ENCODE assay signal across 24 mouse cellular contexts in genomic region chr19:55508239-55508638, GRCm38 (mm10).
A peak's percentile ranks its signal among the peaks of the same experiment; 100 is the strongest.
DNase-seq lines count a peak whose midpoint lies in the region; ATAC-seq and TF ChIP-seq lines count a peak whose summit lies in the region.
"Had no signal": no experiment of that assay in that cellular context is flagged by ENCODE, and none has a peak within 500 bp of the region (broad histone marks: within the 10 kb centered on the region; RNA-seq: fewer than 3 reads in every experiment).

No protein-coding gene starts in this region.

- H3K4me2 ChIP-seq in hindbrain, postnatal 0 days (ENCODE audit: low read depth, low read length) = no peak overlapping the region
- H3K4me2 ChIP-seq in hindbrain, embryonic 12.5 days (replicated peaks) = no peak overlapping the region
- H3K4me2 ChIP-seq: embryonic facial prominence, embryonic 12.5 days; embryonic facial prominence, embryonic 15.5 days; forebrain, embryonic 13.5 days; forebrain, embryonic 15.5 days had no signal

- WGBS in hindbrain, postnatal 0 days = 88% methylated on average over 4 of the region's 4 CpGs
- 85% methylated on average over 4 of the region's 4 CpGs for whole genome bisulfite sequencing in hindbrain, embryonic 12.5 days
- WGBS in limb, embryonic 10.5 days = 71% methylated on average over 4 of the region's 4 CpGs

- H3K4me1 ChIP-seq in hindbrain, postnatal 0 days (ENCODE audit: insufficient read depth, low read length) = no peaks in the 10 kb centered on the region
- 0 out of 2 replicates have a peak, but pooled peaks cover 3% of the 10 kb centered on the region for H3K4me1 ChIP-seq in hindbrain, embryonic 12.5 days
- peaks cover 31% of the 10 kb centered on the region for H3K4me1 ChIP-seq in limb, embryonic 10.5 days
- H3K4me1 ChIP-seq: forebrain, embryonic 15.5 days had no signal

- H3K36me3 ChIP-seq in hindbrain, postnatal 0 days (ENCODE audit: insufficient read depth, low read length) = 0 out of 2 replicates have a peak, but pooled peaks cover 5% of the 10 kb centered on the region
- 0 out of 2 replicates have a peak, but pooled peaks cover 5% of the 10 kb centered on the region for H3K36me3 ChIP-seq in hindbrain, embryonic 12.5 days
- no peaks in the 10 kb centered on the region for H3K36me3 ChIP-seq in limb, embryonic 10.5 days
- H3K36me3 ChIP-seq: embryonic facial prominence, embryonic 12.5 days; embryonic facial prominence, embryonic 15.5 days; forebrain, embryonic 15.5 days had no signal

- TF ChIP-seq CTCF in hindbrain, postnatal 0 days (IDR thresholded peaks at IDR 0.05; ENCODE audit: low read depth) = no peak

- H3K27ac ChIP-seq in hindbrain, postnatal 0 days = 0 out of 2 replicates have a peak overlapping the region, but pooled peaks have one; percentile 20
- no peak overlapping the region for H3K27ac ChIP-seq in hindbrain, embryonic 12.5 days
- H3K27ac ChIP-seq in limb, embryonic 10.5 days = peak overlapping the region; percentile 61
- H3K27ac ChIP-seq: embryonic facial prominence, embryonic 15.5 days; forebrain, embryonic 13.5 days; forebrain, embryonic 15.5 days had no signal

- no peak overlapping the region for H3K9ac ChIP-seq in hindbrain, postnatal 0 days (replicated peaks; ENCODE audit: low read length)
- no peak overlapping the region for H3K9ac ChIP-seq in hindbrain, embryonic 12.5 days
- H3K9ac ChIP-seq: embryonic facial prominence, embryonic 12.5 days; embryonic facial prominence, embryonic 15.5 days; forebrain, embryonic 13.5 days; forebrain, embryonic 15.5 days; forebrain, postnatal 0 days had no signal

- no peak overlapping the region for H3K4me3 ChIP-seq in hindbrain, postnatal 0 days (ENCODE audit: low read length)
- no peak overlapping the region for H3K4me3 ChIP-seq in hindbrain, embryonic 12.5 days
- H3K4me3 ChIP-seq in limb, embryonic 10.5 days = no peak overlapping the region
- H3K4me3 ChIP-seq: embryonic facial prominence, embryonic 12.5 days; embryonic facial prominence, embryonic 15.5 days; forebrain, embryonic 13.5 days; forebrain, embryonic 15.5 days had no signal

- intact Hi-C loops in left cerebral cortex, postnatal 4 days (cut with DNase I) = no loop called here

- H3K9me3 ChIP-seq in hindbrain, postnatal 0 days (ENCODE audit: low read length) = no peaks in the 10 kb centered on the region
- H3K9me3 ChIP-seq in hindbrain, embryonic 12.5 days (replicated peaks) = no peaks in the 10 kb centered on the region
- no peaks in the 10 kb centered on the region for H3K9me3 ChIP-seq in limb, embryonic 10.5 days (replicated peaks)
- H3K9me3 ChIP-seq: embryonic facial prominence, embryonic 12.5 days; embryonic facial prominence, embryonic 15.5 days; forebrain, embryonic 13.5 days; forebrain, embryonic 15.5 days had no signal

- DNase-seq in hindbrain, postnatal 0 days (ENCODE audit: low spot score) = no peak
- DNase-seq in adipocyte (ENCODE audit: low spot score) = peak; percentile 45
- no peak for DNase-seq in limb, embryonic 10.5 days (ENCODE audit: low spot score)
- no peak for DNase-seq in kidney, postnatal 36 days
- DNase-seq in left cerebral cortex, postnatal 4 days = no peak
- no peak for DNase-seq in embryo, embryonic 9.5 days (ENCODE audit: extremely low spot score)
- DNase-seq: adrenal gland, adult 2 months; adrenal gland, postnatal 10 days; adrenal gland, postnatal 25 days; cerebellum, adult 11 months; cerebellum, adult 18-20 months; cerebellum, adult 8-10 months; cerebellum, adult 9-11 months; cerebellum, postnatal 14 days; cerebellum, postnatal 36 days; embryo, embryonic 11 days; forebrain, postnatal 0 days had no signal

- ATAC-seq in hindbrain, postnatal 0 days = no peak
- ATAC-seq in hindbrain, embryonic 12.5 days (ENCODE audit: low FRiP score) = no peak
- ATAC-seq: activated CD4-positive, CD25-positive, alpha-beta regulatory T cell, adult 4 months; forebrain, embryonic 13.5 days; forebrain, embryonic 15.5 days; forebrain, postnatal 0 days; Patski had no signal

- no peaks in the 10 kb centered on the region for H3K27me3 ChIP-seq in hindbrain, postnatal 0 days (ENCODE audit: insufficient read depth, low read length)
- H3K27me3 ChIP-seq in hindbrain, embryonic 12.5 days = no peaks in the 10 kb centered on the region
- H3K27me3 ChIP-seq in limb, embryonic 10.5 days (ENCODE audit: low read depth, poor library complexity, severe bottlenecking) = no peaks in the 10 kb centered on the region
- H3K27me3 ChIP-seq: embryonic facial prominence, embryonic 12.5 days; embryonic facial prominence, embryonic 15.5 days; forebrain, embryonic 13.5 days; forebrain, embryonic 15.5 days; Patski had no signal
